Mouse (Mus musculus): ENCODE results near the gene Fam234a. TPM values are rescaled to one million over a fixed set of nuclear protein-coding genes. Genes with fewer than 3 reads are reported as not detected.
"Not testable (repeated sequence)": the region's sequence is repeated elsewhere in the genome, so short reads cannot be mapped to it uniquely, and the experiment has no call there.

The Fam234a gene
- polyA plus RNA-seq, 1 experiment from 2014 or later = 48.1 TPM

- Histone ChIP-seq H3K4me3 (ENCODE audit: control insufficient read depth in 1 of 2, insufficient read depth in 1 of 2, low read depth in 1 of 2, low read length in 2 of 2) (no peak overlapping the region), H3K27ac (replicated peaks in 1 of 2; ENCODE audit: control insufficient read depth in 1 of 2, insufficient read depth in 1 of 2, low read depth in 2 of 2, low read length in 2 of 2) (no peak overlapping the region), H3K9me3 (ENCODE audit: control insufficient read depth, low read length) (no peaks in the 10 kb centered on the region), H3K27me3 (ENCODE audit: control insufficient read depth, insufficient read depth, low read length) (no peaks in the 10 kb centered on the region), H3K4me2 (ENCODE audit: low read length) (no peak overlapping the region), H3K9ac (ENCODE audit: low read length) (no peak overlapping the region), H3K36me3 (ENCODE audit: control insufficient read depth, insufficient read depth, low read length) (peaks cover 98% of the 10 kb centered on the region), H3K4me1 (ENCODE audit: control insufficient read depth in 2 of 2, insufficient read depth in 2 of 2, low read length in 2 of 2) (no peaks in the 10 kb centered on the region)
- ATAC-seq (ENCODE audit: insufficient number of reproducible peaks, insufficient read depth, low FRiP score, low read depth) = no peak
- WGBS = 95% methylated on average over 15 of the region's 15 CpGs
Observed at GRCm38 (mm10) chr17:26192481-26193190, 51.4 kb downstream of the Fam234a start.

- ATAC-seq (ENCODE audit: insufficient number of reproducible peaks, insufficient read depth, low FRiP score, low read depth) = not testable (repeated sequence)
Observed at GRCm38 (mm10) chr17:26191486-26191885, 52.6 kb downstream of the Fam234a start.

GRCm38 (mm10) chr17:26188091-26188805, 55.8 kb downstream of the Fam234a start:
- Histone ChIP-seq H3K36me3 (ENCODE audit: control insufficient read depth, insufficient read depth, low read length) (peaks cover 99% of the 10 kb centered on the region), H3K9ac (ENCODE audit: low read length) (no peak overlapping the region), H3K4me3 (ENCODE audit: control insufficient read depth in 1 of 2, insufficient read depth in 1 of 2, low read depth in 1 of 2, low read length in 2 of 2) (no peak overlapping the region), H3K27ac (replicated peaks in 1 of 2; ENCODE audit: control insufficient read depth in 1 of 2, insufficient read depth in 1 of 2, low read depth in 2 of 2, low read length in 2 of 2) (no peak overlapping the region), H3K27me3 (ENCODE audit: control insufficient read depth, insufficient read depth, low read length) (no peaks in the 10 kb centered on the region), H3K4me1 (ENCODE audit: control insufficient read depth in 2 of 2, insufficient read depth in 2 of 2, low read length in 2 of 2) (no peaks in the 10 kb centered on the region), H3K4me2 (ENCODE audit: low read length) (no peak overlapping the region), H3K9me3 (ENCODE audit: control insufficient read depth, low read length) (no peaks in the 10 kb centered on the region)
- 90% methylated on average over 11 of the region's 11 CpGs for WGBS
- no peak for ATAC-seq (ENCODE audit: insufficient number of reproducible peaks, insufficient read depth, low FRiP score, low read depth)

More at GRCm38 (mm10) chr17:26191486-26191885, 52.6 kb downstream of the Fam234a start:
- peaks cover 100% of the 10 kb centered on the region for H3K36me3 ChIP-seq (ENCODE audit: control insufficient read depth, insufficient read depth, low read length)
- H3K27ac ChIP-seq (replicated peaks in 1 of 2; ENCODE audit: control insufficient read depth in 1 of 2, insufficient read depth in 1 of 2, low read depth in 2 of 2, low read length in 2 of 2); H3K4me1 ChIP-seq (ENCODE audit: control insufficient read depth in 2 of 2, insufficient read depth in 2 of 2, low read length in 2 of 2); H3K9ac ChIP-seq (ENCODE audit: low read length); H3K4me2 ChIP-seq (ENCODE audit: low read length); H3K9me3 ChIP-seq (ENCODE audit: control insufficient read depth, low read length); H3K4me3 ChIP-seq (ENCODE audit: control insufficient read depth in 1 of 2, insufficient read depth in 1 of 2, low read depth in 1 of 2, low read length in 2 of 2); H3K27me3 ChIP-seq (ENCODE audit: control insufficient read depth, insufficient read depth, low read length): not testable (repeated sequence)
- WGBS = 90% methylated on average over 7 of the region's 7 CpGs

- H3K4me3 ChIP-seq (ENCODE audit: control insufficient read depth in 1 of 2, insufficient read depth in 1 of 2, low read depth in 1 of 2, low read length in 2 of 2) = no peak overlapping the region
- no peak overlapping the region for H3K9ac ChIP-seq (ENCODE audit: low read length)
- H3K27me3 ChIP-seq (ENCODE audit: control insufficient read depth, insufficient read depth, low read length) = no peaks in the 10 kb centered on the region
- H3K4me1 ChIP-seq (ENCODE audit: control insufficient read depth in 2 of 2, insufficient read depth in 2 of 2, low read length in 2 of 2) = no peaks in the 10 kb centered on the region
- no peak overlapping the region for H3K4me2 ChIP-seq (ENCODE audit: low read length)
- H3K9me3 ChIP-seq (ENCODE audit: control insufficient read depth, low read length) = no peaks in the 10 kb centered on the region
- no peak for ATAC-seq (ENCODE audit: insufficient number of reproducible peaks, insufficient read depth, low FRiP score, low read depth)
- no peak overlapping the region for H3K27ac ChIP-seq (replicated peaks in 1 of 2; ENCODE audit: control insufficient read depth in 1 of 2, insufficient read depth in 1 of 2, low read depth in 2 of 2, low read length in 2 of 2)
- peaks cover 98% of the 10 kb centered on the region for H3K36me3 ChIP-seq (ENCODE audit: control insufficient read depth, insufficient read depth, low read length)
- 98% methylated on average over 5 of the region's 5 CpGs for WGBS
Observed at GRCm38 (mm10) chr17:26187592-26187991, 56.5 kb downstream of the Fam234a start.

- ATAC-seq (ENCODE audit: insufficient number of reproducible peaks, insufficient read depth, low FRiP score, low read depth) = no peak
- Histone ChIP-seq H3K9me3 (ENCODE audit: control insufficient read depth, low read length) (no peaks in the 10 kb centered on the region), H3K27me3 (ENCODE audit: control insufficient read depth, insufficient read depth, low read length) (no peaks in the 10 kb centered on the region), H3K9ac (ENCODE audit: low read length) (no peak overlapping the region), H3K4me3 (ENCODE audit: control insufficient read depth in 1 of 2, insufficient read depth in 1 of 2, low read depth in 1 of 2, low read length in 2 of 2) (no peak overlapping the region), H3K4me2 (ENCODE audit: low read length) (no peak overlapping the region), H3K36me3 (ENCODE audit: control insufficient read depth, insufficient read depth, low read length) (peaks cover 60% of the 10 kb centered on the region), H3K4me1 (ENCODE audit: control insufficient read depth in 2 of 2, insufficient read depth in 2 of 2, low read length in 2 of 2) (no peaks in the 10 kb centered on the region), H3K27ac (replicated peaks in 1 of 2; ENCODE audit: control insufficient read depth in 1 of 2, insufficient read depth in 1 of 2, low read depth in 2 of 2, low read length in 2 of 2) (no peak overlapping the region)
- 93% methylated on average over 3 of the region's 3 CpGs for WGBS
Observed at GRCm38 (mm10) chr17:26181179-26181578, 62.9 kb downstream of the Fam234a start.

GRCm38 (mm10) chr17:26178611-26179010, 65.4 kb downstream of the Fam234a start:
- no peak overlapping the region for H3K27ac ChIP-seq (replicated peaks in 1 of 2; ENCODE audit: control insufficient read depth in 1 of 2, insufficient read depth in 1 of 2, low read depth in 2 of 2, low read length in 2 of 2)
- H3K9me3 ChIP-seq (ENCODE audit: control insufficient read depth, low read length) = no peaks in the 10 kb centered on the region
- no peak overlapping the region for H3K4me3 ChIP-seq (ENCODE audit: control insufficient read depth in 1 of 2, insufficient read depth in 1 of 2, low read depth in 1 of 2, low read length in 2 of 2)
- H3K9ac ChIP-seq (ENCODE audit: low read length) = no peak overlapping the region
- no peak overlapping the region for H3K4me2 ChIP-seq (ENCODE audit: low read length)
- no peaks in the 10 kb centered on the region for H3K27me3 ChIP-seq (ENCODE audit: control insufficient read depth, insufficient read depth, low read length)
- H3K4me1 ChIP-seq (ENCODE audit: control insufficient read depth in 2 of 2, insufficient read depth in 2 of 2, low read length in 2 of 2) = no peaks in the 10 kb centered on the region
- ATAC-seq (ENCODE audit: insufficient number of reproducible peaks, insufficient read depth, low FRiP score, low read depth) = no peak
- peaks cover 56% of the 10 kb centered on the region for H3K36me3 ChIP-seq (ENCODE audit: control insufficient read depth, insufficient read depth, low read length)

GRCm38 (mm10) chr17:26175248-26175647, 68.8 kb downstream of the Fam234a start:
- 83% methylated on average over 2 of the region's 2 CpGs for WGBS
- H3K36me3 ChIP-seq (ENCODE audit: control insufficient read depth, insufficient read depth, low read length) = peaks cover 43% of the 10 kb centered on the region

More at GRCm38 (mm10) chr17:26175248-26175647, 68.8 kb downstream of the Fam234a start:
- not testable (repeated sequence) for H3K27me3 ChIP-seq (ENCODE audit: control insufficient read depth, insufficient read depth, low read length); H3K4me3 ChIP-seq (ENCODE audit: control insufficient read depth in 1 of 2, insufficient read depth in 1 of 2, low read depth in 1 of 2, low read length in 2 of 2); H3K9me3 ChIP-seq (ENCODE audit: control insufficient read depth, low read length); ATAC-seq (ENCODE audit: insufficient number of reproducible peaks, insufficient read depth, low FRiP score, low read depth); H3K4me1 ChIP-seq (ENCODE audit: control insufficient read depth in 2 of 2, insufficient read depth in 2 of 2, low read length in 2 of 2); H3K9ac ChIP-seq (ENCODE audit: low read length); H3K27ac ChIP-seq (replicated peaks in 1 of 2; ENCODE audit: control insufficient read depth in 1 of 2, insufficient read depth in 1 of 2, low read depth in 2 of 2, low read length in 2 of 2); H3K4me2 ChIP-seq (ENCODE audit: low read length)
